Mouse (Mus musculus): Measurements from ENCODE around the gene Pfkfb3. TPM values are rescaled to one million over a fixed set of nuclear protein-coding genes. Genes with fewer than 3 reads are reported as not detected.

The Pfkfb3 gene
- 100 to 1,000 TPM; 140 to 400 TPM for total RNA-seq (2021)
- long read RNA-seq, experiment 1, full-length matches to known transcripts = 34 of 83 reads
- long read RNA-seq, experiment 1, partial matches to known transcripts = 4 of 83 reads
- long read RNA-seq, experiment 1, other reads (novel, unspliced or antisense) = 45 of 83 reads
- long read RNA-seq, experiment 2, full-length matches to known transcripts = 34 of 70 reads
- long read RNA-seq, experiment 2, partial matches to known transcripts = 3 of 70 reads
- long read RNA-seq, experiment 2, other reads (novel, unspliced or antisense) = 33 of 70 reads

DNA sequence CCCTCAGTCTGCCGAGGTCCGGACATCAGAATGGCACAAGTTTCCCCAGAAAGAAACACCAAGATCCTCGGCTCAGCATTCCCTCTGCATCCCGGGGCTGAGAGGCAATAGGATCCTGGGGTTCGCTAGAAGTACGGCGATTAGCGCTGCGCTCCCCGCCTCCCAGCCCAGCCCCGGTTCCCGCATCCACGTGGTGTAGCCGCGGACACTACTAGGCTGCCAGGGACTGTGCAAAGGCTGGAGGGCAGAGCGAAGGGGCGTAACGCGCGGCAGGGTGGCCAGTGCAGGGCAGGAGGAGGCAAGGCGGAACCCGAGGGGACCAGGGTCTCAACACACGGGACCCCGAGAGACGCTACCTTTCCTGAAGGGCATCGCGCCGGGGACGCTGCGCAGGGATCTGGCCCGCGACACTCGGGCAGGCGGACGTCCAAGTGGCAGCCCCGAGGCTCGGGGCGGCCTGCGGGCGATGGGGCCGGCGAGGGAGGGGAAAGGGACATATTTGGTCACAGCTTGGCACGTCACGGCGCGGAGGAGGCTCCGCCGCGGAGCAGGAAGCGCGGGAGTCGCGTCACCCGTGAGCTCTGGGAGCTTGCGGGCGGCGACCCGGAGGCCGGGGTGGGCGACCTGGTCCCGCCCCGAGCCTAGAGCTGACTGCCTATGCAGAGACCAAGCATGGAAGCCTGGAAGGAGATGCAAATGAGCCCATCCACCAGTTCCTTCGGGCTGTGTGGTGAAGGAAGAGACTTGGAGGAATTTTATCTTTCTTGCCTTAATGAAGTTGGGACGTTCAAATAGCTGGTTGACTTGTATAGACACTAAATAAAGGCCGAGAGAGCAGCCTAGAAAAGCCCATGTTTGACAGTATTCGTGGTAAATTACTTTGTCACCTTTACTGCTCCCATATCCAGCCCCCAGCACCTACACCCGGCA, at the start of gene Pfkfb3:
TSS of gene Pfkfb3 (minus strand) at position 607 of the 930 bp plus-strand sequence.
- DNase-seq (ENCODE audit: low spot score) = peak; percentile 73

DNA sequence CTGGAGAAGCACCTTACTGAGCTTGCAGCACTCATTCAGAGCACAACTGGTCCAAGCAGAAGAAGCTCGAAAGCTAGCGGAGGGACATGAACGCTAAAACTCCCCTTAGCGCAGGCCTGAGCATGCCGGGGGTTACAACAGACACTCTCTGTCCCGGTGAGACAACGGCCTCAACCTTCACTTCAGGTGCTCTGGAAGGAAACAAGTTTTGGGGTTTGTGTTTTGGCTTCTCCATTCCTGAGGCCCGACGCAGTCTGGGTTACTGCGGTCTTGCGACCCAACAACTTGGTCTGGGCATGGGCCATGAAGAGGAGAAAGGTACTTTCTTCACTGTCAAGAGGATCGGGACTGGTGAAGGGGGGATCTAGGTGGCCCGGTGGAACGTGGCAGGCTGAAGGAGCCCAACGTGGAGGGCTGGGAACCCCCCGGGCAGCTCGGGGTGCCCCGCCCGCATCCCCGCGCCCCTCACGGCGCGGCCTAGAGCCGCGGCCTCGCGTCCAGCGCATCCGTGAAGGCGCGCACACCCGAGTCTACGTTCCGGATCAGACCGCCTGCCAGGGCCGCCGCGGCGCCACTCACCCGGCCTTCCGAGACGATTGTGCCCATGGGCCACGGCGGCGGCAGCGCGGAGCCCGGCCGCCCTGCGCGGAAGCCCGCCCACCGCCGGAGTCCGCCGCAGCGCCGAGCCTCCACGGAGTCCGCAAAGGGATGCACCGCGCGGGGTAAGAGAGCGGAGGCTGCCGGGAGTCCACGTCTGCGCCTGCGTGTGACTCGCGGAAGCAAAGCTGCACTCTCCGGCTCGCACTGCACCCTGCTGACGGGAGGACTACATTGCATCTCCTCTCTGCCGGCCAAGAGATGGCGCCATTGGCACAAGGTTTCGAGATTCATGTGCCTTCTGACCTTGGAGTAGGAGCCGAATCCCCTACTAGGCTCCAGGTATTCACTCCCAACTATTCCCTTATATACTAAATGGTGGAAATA, 48.9 kb upstream of the Pfkfb3 start:
- DNase-seq (ENCODE audit: low spot score) = peak; percentile 95

DNA sequence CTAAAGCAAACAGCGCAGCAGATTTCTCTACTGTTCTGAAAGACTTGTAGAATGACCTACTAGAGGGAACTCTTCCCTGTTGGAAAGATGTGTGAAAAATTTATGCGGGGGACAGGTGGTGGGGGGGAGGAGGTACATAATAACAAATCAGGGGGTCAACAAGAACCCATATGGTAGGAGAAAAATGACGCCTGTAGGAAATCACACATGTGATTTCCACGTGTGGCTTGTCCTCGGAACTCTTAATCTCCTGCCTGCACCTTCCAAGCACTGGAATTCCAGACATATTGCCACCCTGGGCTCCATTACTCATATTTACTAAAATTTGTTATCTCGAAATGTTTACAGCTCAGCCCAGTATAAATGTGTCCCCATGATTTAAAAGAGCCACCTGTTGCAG, 47.9 kb upstream of the Pfkfb3 start:
- DNase-seq (ENCODE audit: low spot score) = no peak

DNA sequence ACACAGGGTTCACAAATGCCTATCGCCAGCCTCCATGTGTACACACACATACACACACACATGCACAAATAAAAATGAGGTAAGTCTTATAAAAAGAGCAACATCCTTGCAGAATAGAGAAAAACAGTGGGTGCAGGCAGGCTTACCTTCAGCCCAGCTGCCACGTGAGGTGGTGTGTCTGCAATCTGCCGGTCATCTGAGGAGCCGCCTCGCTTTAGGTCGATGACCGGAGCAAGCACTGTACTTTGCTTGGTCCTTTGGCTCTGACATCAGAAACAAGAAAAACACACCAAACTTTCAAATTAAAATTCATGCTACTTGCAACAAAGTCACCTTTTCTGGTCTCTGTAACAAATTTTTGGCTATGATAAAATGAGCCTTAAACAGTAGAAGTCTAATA, 44.0 kb upstream of the Pfkfb3 start:
- DNase-seq (ENCODE audit: low spot score) = no peak

DNA sequence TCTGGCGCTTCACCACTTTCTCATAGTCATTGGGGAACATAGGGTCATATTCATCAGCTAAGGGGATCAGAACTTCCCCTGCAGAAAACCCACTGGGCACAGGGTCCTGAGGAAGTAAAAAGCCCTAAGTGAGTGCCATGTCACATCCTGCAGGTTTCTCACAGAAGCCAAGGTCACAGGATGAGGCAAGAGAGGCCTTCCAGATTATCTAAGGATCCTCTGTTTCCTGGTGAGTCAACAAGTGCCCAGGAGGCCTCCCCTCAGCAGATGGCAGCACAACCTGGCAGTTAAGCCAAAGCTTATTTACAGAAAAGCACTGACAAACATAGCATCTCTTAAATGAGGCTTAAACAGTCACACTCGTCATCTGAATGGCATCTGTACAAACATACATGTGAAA, 42.8 kb upstream of the Pfkfb3 start:
- DNase-seq (ENCODE audit: low spot score) = no peak

DNA sequence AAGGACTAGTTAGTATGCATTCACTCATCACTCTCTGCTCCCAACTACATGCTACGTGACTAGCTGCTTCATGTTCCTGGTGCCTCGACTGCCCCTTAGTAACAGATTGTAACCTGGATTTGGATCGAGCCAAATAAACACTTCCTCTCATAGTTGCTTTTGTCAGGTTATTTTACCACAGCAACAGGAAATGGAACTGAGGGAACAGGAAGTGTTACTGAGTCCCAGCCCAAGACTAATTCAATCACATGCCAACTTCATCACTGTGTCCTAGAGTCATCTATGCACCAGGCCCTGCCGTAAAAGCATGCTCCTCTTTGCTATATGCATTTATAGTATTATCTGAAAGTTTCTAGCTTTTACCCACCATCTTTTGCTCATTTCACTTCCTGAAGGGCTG, 34.1 kb upstream of the Pfkfb3 start:
- DNase-seq (ENCODE audit: low spot score) = no peak

DNA sequence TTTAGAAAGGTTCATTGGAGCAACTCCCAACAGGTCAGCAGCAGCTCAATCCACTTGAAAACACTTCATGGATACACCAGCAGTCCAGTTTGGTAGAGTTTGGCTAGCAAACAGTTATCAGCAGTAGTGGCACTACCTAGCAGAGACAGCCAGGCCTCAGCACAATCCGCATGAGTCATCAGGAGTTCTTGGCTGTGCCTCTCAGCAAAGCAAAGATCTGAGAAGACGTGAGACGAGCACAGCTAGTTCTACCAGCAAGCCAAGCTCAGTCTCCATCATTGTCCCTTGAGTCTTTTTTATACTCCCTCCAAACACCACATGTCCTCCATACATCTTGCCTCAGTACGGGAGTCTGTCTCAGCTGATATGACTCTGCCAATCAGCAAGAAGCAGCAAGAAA, 25.5 kb upstream of the Pfkfb3 start:
- DNase-seq (ENCODE audit: low spot score) = no peak

DNA sequence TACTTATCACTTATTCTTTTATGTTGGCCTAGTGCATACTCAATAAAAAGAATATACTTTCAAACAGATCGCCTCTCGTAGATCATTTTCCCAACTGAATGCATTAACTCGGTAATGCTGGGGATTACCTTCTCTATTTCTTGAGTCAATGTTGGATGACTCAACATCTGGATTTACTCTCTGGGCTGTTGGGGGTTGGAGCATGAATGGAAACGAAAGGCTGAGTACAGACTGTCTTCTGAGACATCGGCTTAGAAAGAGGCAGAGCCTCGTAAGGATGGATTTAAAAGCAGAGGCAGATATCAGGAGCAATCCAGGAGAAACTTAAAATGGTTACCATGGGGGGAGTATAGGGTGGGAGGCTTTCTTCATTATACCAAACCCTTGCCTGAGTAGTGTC, 24.3 kb upstream of the Pfkfb3 start:
- DNase-seq (ENCODE audit: low spot score) = no peak

DNA sequence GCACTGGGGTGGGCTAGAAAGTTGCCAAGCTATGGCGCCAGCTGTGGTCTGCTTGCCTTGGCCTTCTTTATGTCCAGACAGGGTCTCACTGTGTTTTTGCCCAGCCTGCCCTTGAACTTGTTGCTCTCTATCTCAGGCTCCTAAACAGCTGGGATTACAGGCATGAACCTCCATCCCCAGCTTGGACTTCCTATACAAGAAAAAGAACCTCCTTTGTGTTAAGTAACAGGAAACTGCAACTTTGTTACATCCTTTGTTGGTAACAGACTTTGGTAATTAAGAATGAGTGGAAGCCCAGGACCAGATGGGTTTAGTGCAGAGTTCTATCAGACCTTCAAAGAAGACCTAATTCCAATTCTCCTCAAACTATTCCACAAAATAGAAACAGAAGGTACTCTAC, 19.8 kb upstream of the Pfkfb3 start:
- no peak for DNase-seq (ENCODE audit: low spot score)

DNA sequence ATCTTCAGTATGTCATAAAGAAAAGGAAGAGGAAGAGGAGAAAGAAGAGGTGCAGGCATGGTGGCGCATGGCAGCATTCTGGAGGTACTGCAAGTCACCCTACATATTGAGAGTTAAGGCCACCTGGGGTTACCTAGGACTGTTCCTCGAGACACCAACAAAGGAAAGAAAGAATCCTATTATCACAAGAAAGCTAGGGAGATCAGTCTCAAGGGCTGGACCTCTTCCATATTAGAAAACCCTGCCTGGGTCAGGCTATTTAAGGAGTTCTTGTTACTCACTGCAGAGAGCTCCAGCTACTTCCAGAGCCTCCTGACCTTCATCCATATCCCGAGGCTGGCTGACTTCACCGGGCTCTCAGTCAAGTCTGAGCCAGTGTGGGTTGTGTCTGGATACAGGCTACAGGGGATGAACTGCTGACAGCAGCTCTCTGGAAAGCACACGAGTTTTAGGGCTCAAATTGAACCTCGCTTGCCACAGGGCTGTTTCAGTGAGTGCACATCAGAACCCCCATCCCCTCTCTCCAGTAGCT, 17.2 kb upstream of the Pfkfb3 start:
- DNase-seq (ENCODE audit: low spot score) = no peak

DNA sequence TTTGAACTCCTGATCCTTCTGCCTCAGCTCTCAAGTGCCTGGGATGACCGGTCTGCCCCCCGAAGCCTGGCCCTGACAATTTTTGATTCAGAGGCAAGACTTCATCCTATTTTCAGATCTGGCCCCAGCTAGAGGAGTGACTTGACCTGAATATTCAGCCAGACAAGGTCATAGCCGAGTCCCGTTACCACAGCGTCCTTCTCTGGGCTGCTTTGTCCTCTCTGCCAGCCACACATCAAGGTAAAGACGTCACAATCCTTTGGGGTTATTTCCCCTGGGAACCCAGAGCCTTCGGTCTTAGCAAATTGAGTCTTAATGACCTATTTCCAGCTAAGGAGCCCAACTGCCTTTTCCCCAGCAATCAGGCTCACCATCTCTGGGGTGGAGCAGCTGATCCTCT, 14.6 kb upstream of the Pfkfb3 start:
- no peak for DNase-seq (ENCODE audit: low spot score)

DNA sequence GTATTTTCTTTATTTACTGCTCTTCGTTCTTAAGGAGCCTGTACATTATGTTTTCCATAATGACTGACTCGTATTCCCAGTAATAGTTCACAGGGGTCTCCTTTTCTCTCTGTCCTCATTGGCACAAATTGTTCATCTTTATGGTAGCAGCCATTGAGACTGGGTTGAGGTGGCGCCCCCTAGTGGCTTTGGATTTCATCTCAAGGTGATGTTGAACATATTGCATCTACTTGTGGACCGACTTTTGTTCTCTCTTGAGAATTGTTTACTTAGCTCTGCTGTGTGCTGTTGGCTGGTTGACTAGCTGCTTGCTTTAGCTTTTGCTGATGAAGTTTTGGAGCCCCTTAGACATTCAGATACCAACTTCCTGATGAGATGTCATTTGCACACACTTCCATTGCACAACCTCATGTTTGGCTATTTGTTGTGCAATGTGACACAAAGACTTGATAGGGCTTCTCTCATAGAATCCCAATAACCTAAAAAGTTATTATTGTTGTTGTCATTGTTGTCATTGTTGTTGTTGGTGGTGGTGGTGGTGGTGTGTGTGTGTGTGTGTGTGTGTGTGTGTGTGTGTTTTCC, 14.0 kb upstream of the Pfkfb3 start:
- peak; percentile 33 for DNase-seq (ENCODE audit: low spot score)

DNA sequence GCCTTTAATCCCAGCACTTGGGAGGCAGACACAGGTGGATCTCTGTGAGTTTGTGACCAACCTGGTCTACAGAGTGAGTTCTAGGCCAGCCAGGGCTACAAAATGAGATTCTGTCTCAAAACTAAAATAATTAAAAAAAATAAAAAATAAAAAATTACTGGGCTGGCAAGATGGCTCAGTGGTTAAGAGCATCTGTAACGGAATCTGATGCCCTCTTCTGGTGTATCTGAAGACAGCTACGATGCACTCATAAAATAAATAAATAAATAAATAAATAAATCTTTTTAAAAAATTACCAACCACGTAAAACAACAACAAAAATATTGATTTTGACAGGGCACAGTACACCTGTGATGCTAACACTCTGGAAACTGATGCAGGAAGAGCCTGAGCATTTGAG, 13.0 kb upstream of the Pfkfb3 start:
- DNase-seq (ENCODE audit: low spot score) = no peak

DNA sequence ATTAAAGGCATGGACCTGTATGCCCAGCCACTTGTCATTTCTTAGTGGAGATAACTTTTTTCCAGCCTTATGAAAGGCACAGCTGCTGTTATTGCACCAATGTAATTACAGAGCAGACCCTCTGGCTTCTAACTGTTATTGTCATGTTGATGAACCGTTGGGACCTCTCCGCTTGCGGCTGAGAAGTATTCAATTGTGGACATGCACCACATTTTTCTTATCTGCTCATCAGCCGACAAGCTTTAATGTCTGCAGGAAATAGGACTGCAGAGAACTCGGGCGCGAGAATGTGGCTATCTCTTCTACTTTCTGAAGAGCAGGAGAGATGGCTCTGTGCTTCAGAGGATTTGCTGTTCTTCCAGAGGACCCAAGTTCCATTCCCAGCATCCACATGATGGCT, 12.4 kb upstream of the Pfkfb3 start:
- DNase-seq (ENCODE audit: low spot score) = no peak

DNA sequence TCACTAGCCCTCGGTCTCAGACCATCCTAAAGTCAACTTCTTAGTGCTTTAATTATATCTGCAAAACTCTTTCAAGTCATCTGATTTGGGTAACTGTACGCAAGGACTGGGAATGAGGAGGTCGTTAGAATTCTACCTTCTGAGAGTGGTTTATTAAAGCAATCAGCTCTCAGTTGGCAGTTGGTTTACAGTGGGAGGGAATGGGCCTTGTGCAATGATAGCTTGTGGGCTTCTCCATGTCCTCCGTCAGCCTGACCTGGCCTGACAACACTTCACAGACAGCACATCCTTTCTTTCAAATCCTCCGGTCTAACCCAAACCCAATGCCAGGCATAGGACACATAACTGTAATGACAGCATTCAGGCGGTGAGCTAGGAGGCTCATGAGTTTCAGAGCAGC, 10.9 kb upstream of the Pfkfb3 start:
- DNase-seq (ENCODE audit: low spot score) = no peak

DNA sequence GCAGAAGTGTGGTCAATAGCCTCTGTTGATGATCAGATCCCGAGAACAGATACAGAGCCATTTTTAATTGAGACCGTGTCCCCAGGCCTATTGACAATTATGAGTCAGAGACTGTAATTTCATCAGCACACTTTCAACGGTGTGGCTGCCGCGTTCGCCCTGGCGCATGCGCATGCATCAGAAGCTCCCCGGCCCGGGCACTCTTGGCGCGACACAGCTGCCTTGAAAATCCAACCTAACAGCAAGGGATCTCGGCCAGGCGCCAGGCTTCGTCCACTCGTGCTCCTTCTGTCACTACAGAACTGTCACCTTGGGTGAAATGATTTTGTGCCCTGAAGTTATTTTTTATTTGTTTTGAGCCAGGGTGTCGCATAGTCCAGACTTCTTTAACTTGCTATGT, 9.4 kb upstream of the Pfkfb3 start:
- no peak for DNase-seq (ENCODE audit: low spot score)

DNA sequence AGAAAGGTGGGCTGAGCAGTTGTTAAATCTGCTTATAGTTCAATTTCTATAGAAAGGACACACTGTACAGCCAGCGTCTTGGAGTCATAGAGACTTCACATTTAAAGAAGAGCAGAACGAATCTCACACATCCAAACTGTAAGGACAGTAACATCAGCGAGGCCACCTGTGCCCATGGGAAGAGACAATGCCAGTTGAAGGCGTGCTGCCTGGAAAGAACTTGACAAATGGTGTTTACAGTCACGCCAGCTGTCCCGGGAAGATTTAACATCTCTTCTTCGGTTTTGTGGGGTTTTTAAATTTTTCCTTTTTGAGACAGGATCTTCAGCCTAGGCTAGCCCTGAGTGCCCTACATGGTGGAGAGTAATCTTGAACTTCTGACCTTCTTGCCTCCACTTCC, 4.8 kb upstream of the Pfkfb3 start:
- no peak for DNase-seq (ENCODE audit: low spot score)

DNA sequence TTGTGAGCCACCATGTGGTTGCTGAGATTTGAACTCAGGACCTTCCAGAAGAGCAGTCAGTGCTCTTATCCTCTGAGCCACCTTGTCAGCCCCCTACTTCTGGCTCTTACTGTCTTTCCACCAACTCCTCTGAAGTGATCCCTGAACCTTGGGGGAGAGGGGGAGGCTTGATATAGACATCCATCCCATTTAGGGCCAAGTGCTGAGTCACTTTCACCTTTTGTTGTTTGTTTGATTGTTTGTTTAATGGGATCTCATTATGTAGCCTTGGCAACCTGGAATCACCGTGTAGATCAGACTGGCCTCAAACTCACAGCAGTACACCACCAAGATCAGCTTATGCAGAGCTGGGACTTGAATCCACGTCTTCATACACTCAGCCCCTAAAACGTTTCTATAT, 3.4 kb upstream of the Pfkfb3 start:
- no peak for DNase-seq (ENCODE audit: low spot score)

DNA sequence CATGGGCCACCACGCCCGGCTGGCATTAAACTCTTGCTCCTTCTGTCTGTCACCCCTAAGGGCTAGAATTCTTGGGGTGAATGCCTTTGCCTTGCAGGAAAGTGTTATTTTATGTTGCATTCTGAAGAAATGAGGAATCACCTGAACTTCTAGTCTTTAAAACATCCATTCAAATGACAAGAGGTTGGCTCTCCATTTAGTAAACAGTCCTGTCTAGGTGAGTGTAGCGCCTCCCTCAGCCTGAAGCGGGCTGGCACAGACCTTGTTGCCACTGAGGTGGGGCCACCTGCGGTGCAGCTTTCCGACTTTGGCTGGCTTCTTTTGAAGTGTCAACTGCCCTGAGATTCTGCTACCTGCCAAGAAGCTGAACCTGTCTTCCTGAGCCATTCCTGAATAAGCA, 1.4 kb upstream of the Pfkfb3 start:
- no peak for DNase-seq (ENCODE audit: low spot score)

DNA sequence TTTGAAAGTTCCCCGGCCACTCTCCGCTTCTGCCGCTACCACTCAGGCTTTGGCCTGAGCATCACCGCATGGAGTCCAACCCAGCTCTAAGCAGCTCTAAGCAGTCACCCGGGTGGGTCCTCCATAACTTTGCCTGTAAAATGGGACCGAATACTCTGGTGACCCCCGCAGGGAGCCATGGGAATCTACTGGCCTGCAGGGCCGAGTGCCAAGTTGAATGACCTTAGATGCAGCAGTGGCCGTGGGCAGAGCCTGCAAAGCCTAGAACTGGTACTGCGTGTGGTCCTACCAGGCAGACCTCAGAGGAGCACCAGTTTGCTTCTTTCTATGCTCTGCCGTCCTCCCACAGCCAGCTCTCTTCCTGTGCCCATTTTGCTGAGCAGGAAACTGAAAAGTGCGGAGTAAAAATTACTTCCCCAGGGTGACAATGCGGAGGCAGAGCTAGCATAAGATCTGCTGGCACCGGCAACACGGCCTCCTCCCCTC, 868 bp downstream of the Pfkfb3 start:
- no peak for DNase-seq (ENCODE audit: low spot score)

DNA sequence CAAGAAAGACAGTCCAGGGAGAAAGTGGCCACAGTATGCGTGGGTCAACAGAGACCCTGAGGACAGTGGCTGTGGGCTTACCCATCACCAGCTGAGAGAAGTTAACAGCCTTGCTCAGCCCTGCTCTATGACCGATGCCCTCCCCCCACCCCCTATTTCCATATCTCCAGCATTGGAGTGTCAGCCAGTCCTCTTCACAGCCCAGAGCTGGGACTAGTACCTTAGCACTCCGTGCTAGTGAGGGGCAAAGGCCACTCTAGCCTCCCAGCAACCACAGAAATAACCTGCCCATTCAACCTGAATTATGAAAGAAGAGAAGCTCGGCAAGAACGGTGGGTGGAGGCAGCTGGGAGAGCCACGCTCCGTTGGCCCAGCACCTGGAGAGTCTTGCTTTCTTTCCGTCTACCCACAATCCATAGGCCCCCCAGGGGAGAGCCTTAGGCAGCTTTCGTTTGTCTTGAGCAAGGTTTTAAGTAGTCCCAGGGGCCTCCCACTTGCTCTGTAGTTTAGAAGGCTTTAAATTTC, 1.5 kb downstream of the Pfkfb3 start:
- no peak for DNase-seq (ENCODE audit: low spot score)

Measured in gastrocnemius, adult 18-20 months (tissue).